Mouse (Mus musculus) myocyte (in vitro differentiated cells): ENCODE measurements at regions not wholly inside any gene's neighbourhood (a gene's known extent, or its start where the extent isn't known, plus 50 kb on each side); places are given as distances from the start of the nearest gene placed in this dataset.

Experiments
- H3K27me3 ChIP-seq: one replicate; pipeline ENCODE4 v1.6.1; 2011; ENCODE audit not compliant: control insufficient read depth, insufficient read depth, insufficient read length
- H3K36me3 ChIP-seq: one replicate; pipeline ENCODE4 v1.6.1; 2011; ENCODE audit not compliant: control insufficient read depth, insufficient read depth
- H3K4me2 ChIP-seq: one replicate; pipeline ENCODE4 v1.6.1; 2011; ENCODE audit warnings: low read depth, control low read depth
- H3K4me3 ChIP-seq: one replicate; pipeline ENCODE4 v1.5.1; 2011; ENCODE audit warnings: mild to moderate bottlenecking, control low read depth, moderate library complexity
- H3K79me2 ChIP-seq: one replicate; pipeline ENCODE4 v1.6.1; 2011; ENCODE audit not compliant: control insufficient read depth, insufficient read depth
- H3ac ChIP-seq: one replicate; pipeline ENCODE4 v1.6.1; 2011; ENCODE audit not compliant: control insufficient read depth, insufficient read length
- CEBPB ChIP-seq: IDR thresholded peaks from 2 replicates; pipeline ENCODE4 v1.6.1; 2011; ENCODE audit warnings: mild to moderate bottlenecking, moderate library complexity; ENCODE audit not compliant: poor library complexity, insufficient read depth, severe bottlenecking
- E2F4 ChIP-seq: IDR thresholded peaks from one replicate; pipeline ENCODE4 v1.6.1; 2011; ENCODE audit warnings: mild to moderate bottlenecking, control low read depth, moderate library complexity; ENCODE audit not compliant: insufficient read depth
- MAX ChIP-seq: IDR thresholded peaks from one replicate; pipeline ENCODE4 v1.6.1; 2011; ENCODE audit warnings: low read depth, mild to moderate bottlenecking, control low read depth
- MYOD1 ChIP-seq, 3 experiments: IDR thresholded peaks; one replicate each; pipeline ENCODE4 v1.6.1; 2011; ENCODE audit warnings: control low read depth in 2 of 3, low read depth in 2 of 3, mild to moderate bottlenecking in 2 of 3, moderate library complexity in 1 of 3; ENCODE audit not compliant: insufficient read length in 2 of 3, control insufficient read depth in 1 of 3
- MYOG ChIP-seq, 3 experiments: IDR thresholded peaks; one replicate each; pipeline ENCODE4 v1.6.1; 2011; ENCODE audit warnings: control low read depth in 2 of 3, low read depth in 2 of 3, mild to moderate bottlenecking in 2 of 3; ENCODE audit not compliant: insufficient read length in 2 of 3, control insufficient read depth in 1 of 3, insufficient read depth in 1 of 3
- POLR2A ChIP-seq: IDR thresholded peaks from one replicate; pipeline ENCODE4 v1.6.1; 2011; ENCODE audit warnings: low read depth, mild to moderate bottlenecking, control low read depth, moderate library complexity; ENCODE audit not compliant: insufficient read length
- POLR2AphosphoS2 ChIP-seq: IDR thresholded peaks from one replicate; pipeline ENCODE4 v1.6.1; 2011; ENCODE audit warnings: low read depth, control low read depth; ENCODE audit not compliant: insufficient read length
- REST ChIP-seq: IDR thresholded peaks from one replicate; pipeline ENCODE4 v1.6.1; 2011; ENCODE audit warnings: mild to moderate bottlenecking, control low read depth, moderate library complexity; ENCODE audit not compliant: insufficient read depth, insufficient read length
- SRF ChIP-seq: IDR thresholded peaks from one replicate; pipeline ENCODE4 v1.6.1; 2011; ENCODE audit warnings: low read depth; ENCODE audit not compliant: control insufficient read depth, insufficient read length
- TCF12 ChIP-seq: IDR thresholded peaks from one replicate; pipeline ENCODE4 v1.6.1; 2011; ENCODE audit warnings: mild to moderate bottlenecking, control low read depth; ENCODE audit not compliant: poor library complexity, insufficient read depth, severe bottlenecking
- TCF3 ChIP-seq: IDR thresholded peaks from one replicate; pipeline ENCODE4 v1.6.1; 2011; ENCODE audit warnings: low read depth, control low read depth; ENCODE audit not compliant: insufficient read length
- USF1 ChIP-seq: IDR thresholded peaks from one replicate; pipeline ENCODE4 v1.6.1; 2011; ENCODE audit warnings: low read depth, mild to moderate bottlenecking, control low read depth, moderate library complexity

GRCm38 (mm10) chr1:82095101-82095500, 137.8 kb upstream of the Gm9747 start:
- no peaks in the 10 kb centered on the region for H3K36me3 ChIP-seq
- H3K4me2 ChIP-seq = no peak overlapping the region
- no peak overlapping the region for H3K4me3 ChIP-seq
- no peak overlapping the region for H3ac ChIP-seq
- TF ChIP-seq MYOD1 (IDR thresholded peaks at IDR 0.05; ENCODE audit: control insufficient read depth in 1 of 3, insufficient read length in 2 of 3, low read depth in 2 of 3) = no peak
- no peak for TF ChIP-seq TCF12
- no peak for TF ChIP-seq USF1
- TF ChIP-seq REST = no peak
- TF ChIP-seq TCF3 = no peak
- no peak for TF ChIP-seq POLR2AphosphoS2
- TF ChIP-seq MAX = no peak
- no peak for TF ChIP-seq POLR2A
- no peak for TF ChIP-seq MYOG (IDR thresholded peaks at IDR 0.05; ENCODE audit: control insufficient read depth in 1 of 3, insufficient read depth in 1 of 3, insufficient read length in 2 of 3, low read depth in 2 of 3)
- no peak for TF ChIP-seq CEBPB
- no peak for TF ChIP-seq SRF
- TF ChIP-seq E2F4 = no peak
- H3K79me2 ChIP-seq = no peaks in the 10 kb centered on the region
- H3K27me3 ChIP-seq = no peaks in the 10 kb centered on the region

- no peak overlapping the region for H3K4me3 ChIP-seq
- H3K79me2 ChIP-seq = no peaks in the 10 kb centered on the region
- no peaks in the 10 kb centered on the region for H3K27me3 ChIP-seq
- no peak overlapping the region for H3K4me2 ChIP-seq
- H3ac ChIP-seq = no peak overlapping the region
- TF ChIP-seq SRF (no peak), TCF3 (no peak), MYOG (IDR thresholded peaks at IDR 0.05; ENCODE audit: control insufficient read depth in 1 of 3, insufficient read depth in 1 of 3, insufficient read length in 2 of 3, low read depth in 2 of 3) (no peak), POLR2A (no peak), USF1 (no peak), MAX (no peak), REST (no peak), CEBPB (no peak), TCF12 (no peak), MYOD1 (IDR thresholded peaks at IDR 0.05; ENCODE audit: control insufficient read depth in 1 of 3, insufficient read length in 2 of 3, low read depth in 2 of 3) (no peak), POLR2AphosphoS2 (no peak), E2F4 (no peak)
- no peaks in the 10 kb centered on the region for H3K36me3 ChIP-seq
Observed at GRCm38 (mm10) chr1:82106756-82107155, 126.2 kb upstream of the Gm9747 start.

GRCm38 (mm10) chr1:82110071-82110635, 122.8 kb upstream of the Gm9747 start:
- no peaks in the 10 kb centered on the region for H3K27me3 ChIP-seq
- H3ac ChIP-seq = no peak overlapping the region
- H3K36me3 ChIP-seq = no peaks in the 10 kb centered on the region
- H3K4me3 ChIP-seq = no peak overlapping the region
- H3K79me2 ChIP-seq = no peaks in the 10 kb centered on the region
- TF ChIP-seq USF1 (no peak), REST (no peak), SRF (no peak), MYOD1 (IDR thresholded peaks at IDR 0.05; ENCODE audit: control insufficient read depth in 1 of 3, insufficient read length in 2 of 3, low read depth in 2 of 3) (no peak), MAX (no peak), E2F4 (no peak), POLR2AphosphoS2 (no peak), CEBPB (no peak), MYOG (IDR thresholded peaks at IDR 0.05; ENCODE audit: control insufficient read depth in 1 of 3, insufficient read depth in 1 of 3, insufficient read length in 2 of 3, low read depth in 2 of 3) (no peak), TCF3 (no peak), POLR2A (no peak), TCF12 (no peak)
- H3K4me2 ChIP-seq = peak overlapping the region; percentile 62

GRCm38 (mm10) chr1:82112401-82112800, 120.5 kb upstream of the Gm9747 start:
- no peak overlapping the region for H3ac ChIP-seq
- H3K4me2 ChIP-seq = no peak overlapping the region
- TF ChIP-seq E2F4 (no peak), POLR2A (no peak), TCF3 (no peak), TCF12 (no peak), MYOD1 (IDR thresholded peaks at IDR 0.05; ENCODE audit: control insufficient read depth in 1 of 3, insufficient read length in 2 of 3, low read depth in 2 of 3) (no peak), REST (no peak), USF1 (no peak), SRF (no peak), MYOG (IDR thresholded peaks at IDR 0.05; ENCODE audit: control insufficient read depth in 1 of 3, insufficient read depth in 1 of 3, insufficient read length in 2 of 3, low read depth in 2 of 3) (no peak), POLR2AphosphoS2 (no peak), MAX (no peak), CEBPB (no peak)
- H3K36me3 ChIP-seq = no peaks in the 10 kb centered on the region
- H3K27me3 ChIP-seq = no peaks in the 10 kb centered on the region
- no peaks in the 10 kb centered on the region for H3K79me2 ChIP-seq
- H3K4me3 ChIP-seq = no peak overlapping the region
